16 mouse cellular contexts compared by ENCODE assay signal in genomic region chr17:86559206-86559891, GRCm38 (mm10). TPM values are rescaled to one million over a fixed set of nuclear protein-coding genes. Genes with fewer than 3 reads are reported as not detected.
DNase-seq lines count a peak whose midpoint lies in the region; ATAC-seq and TF ChIP-seq lines count a peak whose summit lies in the region.
"Had no signal": no experiment of that assay in that cellular context is flagged by ENCODE, and none has a peak within 500 bp of the region (broad histone marks: within the 10 kb centered on the region; RNA-seq: fewer than 3 reads in every experiment).

No protein-coding gene starts in this region.

- H3K4me3 ChIP-seq in CH12.LX (replicated peaks in 1 of 3; ENCODE audit: low read depth in 2 of 3, low read length in 2 of 3, poor library complexity in 1 of 3) = peak overlapping the region in 1 of 3 experiments; percentile 13
- no peak overlapping the region for H3K4me3 ChIP-seq in kidney, adult 2 months (ENCODE audit: insufficient read depth, low read depth, low read length)
- H3K4me3 ChIP-seq in lung, embryonic 15.5 days = no peak overlapping the region
- no peak overlapping the region for H3K4me3 ChIP-seq in liver, postnatal 0 days (ENCODE audit: low read depth, low read length)
- H3K4me3 ChIP-seq: limb, embryonic 10.5 days; myocyte had no signal

- no peak for TF ChIP-seq EP300 in CH12.LX (IDR thresholded peaks at IDR 0.05; ENCODE audit: low read length)
- no peak for TF ChIP-seq EP300 in liver, postnatal 0 days (IDR thresholded peaks at IDR 0.05; ENCODE audit: low read depth)

- no peak overlapping the region for H3K27ac ChIP-seq in CH12.LX (ENCODE audit: insufficient read depth, low read depth)
- H3K27ac ChIP-seq in kidney, adult 2 months (ENCODE audit: insufficient read depth, low read depth, low read length) = peak overlapping the region; percentile 43; the same call in 1 of the 2 replicates
- no peak overlapping the region for H3K27ac ChIP-seq in lung, embryonic 15.5 days
- no peak overlapping the region for H3K27ac ChIP-seq in liver, postnatal 0 days (ENCODE audit: low read depth)
- H3K27ac ChIP-seq: limb, embryonic 10.5 days; macrophage had no signal

- no peak overlapping the region for H3K4me2 ChIP-seq in CH12.LX (ENCODE audit: insufficient read depth, low read depth, poor library complexity, severe bottlenecking)
- H3K4me2 ChIP-seq in lung, embryonic 15.5 days = peak overlapping the region; percentile 6; the same call in 1 of the 2 replicates
- H3K4me2 ChIP-seq in liver, postnatal 0 days (ENCODE audit: low read depth, low read length) = no peak overlapping the region

- H3K4me1 ChIP-seq in CH12.LX (ENCODE audit: control insufficient read depth in 1 of 2, insufficient read depth in 2 of 2) = peaks cover 0 to 4% of the 10 kb centered on the region in 2 experiments; a peak in 2 of 4 replicates
- H3K4me1 ChIP-seq in kidney, adult 2 months (ENCODE audit: control insufficient read depth, insufficient read depth, low read length) = peaks cover 4% of the 10 kb centered on the region
- H3K4me1 ChIP-seq in lung, embryonic 15.5 days = peaks cover 7% of the 10 kb centered on the region
- peaks cover 2% of the 10 kb centered on the region; the same call in 1 of the 2 replicates for H3K4me1 ChIP-seq in liver, postnatal 0 days (ENCODE audit: insufficient read depth)

- no peaks in the 10 kb centered on the region for H3K27me3 ChIP-seq in CH12.LX (replicated peaks)
- no peaks in the 10 kb centered on the region for H3K27me3 ChIP-seq in kidney, adult 2 months (replicated peaks; ENCODE audit: control insufficient read depth, insufficient read depth, low read length)
- H3K27me3 ChIP-seq in lung, embryonic 15.5 days = no peaks in the 10 kb centered on the region
- H3K27me3 ChIP-seq in liver, postnatal 0 days (ENCODE audit: insufficient read depth, low read length) = no peaks in the 10 kb centered on the region

- ATAC-seq in lung, embryonic 15.5 days (ENCODE audit: borderline replicate concordance, extremely low read depth, low FRiP score, low TSS enrichment) = peak; percentile 42; the same call in 1 of the 2 replicates
- no peak for ATAC-seq in liver, postnatal 0 days
- ATAC-seq: forebrain, postnatal 0 days had no signal

- no peaks in the 10 kb centered on the region for H3K79me2 ChIP-seq in CH12.LX (replicated peaks; ENCODE audit: control insufficient read depth, extremely low read depth, insufficient read depth, poor library complexity, severe bottlenecking)

- in situ Hi-C loops in CH12.LX (cut with MboI; ENCODE audit: low pct_ligation_motif_present, low pct_unique_long_range_greater_than_20kb, low sequenced_read_pairs) = no loop called here

- WGBS in kidney, adult 2 months = 51% methylated on average over 15 of the region's 15 CpGs
- 56% methylated on average over 15 of the region's 15 CpGs for WGBS in lung, embryonic 15.5 days
- 61% methylated on average over 15 of the region's 15 CpGs for WGBS in liver, postnatal 0 days (ENCODE audit: insufficient replicate concordance)

- DNase-seq in CH12.LX (ENCODE audit: extremely low read depth) (no peak), ES-CJ7 (ENCODE audit: low read depth, low spot score) (peak; percentile 14)
- peak; percentile 82 for DNase-seq in kidney, adult 2 months
- DNase-seq in cerebellum, adult 8-10 months = no peak
- no peak for DNase-seq in cerebellum, adult 9-11 months
- DNase-seq in ovary, postnatal 10 days (ENCODE audit: low spot score) = no peak
- no peak for DNase-seq in liver, postnatal 0 days
- DNase-seq: cerebellum, adult 18-20 months; forebrain, postnatal 0 days had no signal

- no peak for TF ChIP-seq POLR2A in CH12.LX (IDR thresholded peaks at IDR 0.05; ENCODE audit: low read depth, low read length)
- no peak for TF ChIP-seq POLR2A in kidney, adult 2 months (IDR thresholded peaks at IDR 0.05; ENCODE audit: low read depth, low read length)

- H3K36me3 ChIP-seq in CH12.LX (replicated peaks in 1 of 2; ENCODE audit: control insufficient read depth in 1 of 2, insufficient read depth in 1 of 2, low read length in 1 of 2) = peaks cover 6 to 54% of the 10 kb centered on the region in 2 experiments
- H3K36me3 ChIP-seq in kidney, adult 2 months (ENCODE audit: control insufficient read depth, insufficient read depth, low read length) = no peaks in the 10 kb centered on the region
- H3K36me3 ChIP-seq in lung, embryonic 15.5 days = no peaks in the 10 kb centered on the region
- H3K36me3 ChIP-seq in liver, postnatal 0 days (replicated peaks; ENCODE audit: insufficient read depth, low read length) = no peaks in the 10 kb centered on the region
- H3K36me3 ChIP-seq: limb, embryonic 10.5 days had no signal

- no peak overlapping the region for H3K9ac ChIP-seq in CH12.LX (ENCODE audit: insufficient read depth, low read depth)
- H3K9ac ChIP-seq in lung, embryonic 15.5 days = no peak overlapping the region
- no peak overlapping the region for H3K9ac ChIP-seq in liver, postnatal 0 days (replicated peaks)
- H3K9ac ChIP-seq: forebrain, postnatal 0 days had no signal

- TF ChIP-seq RAD21 in CH12.LX (IDR thresholded peaks at IDR 0.05; ENCODE audit: low read depth, low read length) = no peak

- no peak for TF ChIP-seq CTCF in CH12.LX (conservative IDR thresholded peaks at IDR 0.05 in 1 of 2, IDR thresholded peaks at IDR 0.05 in 1 of 2; ENCODE audit: low read depth in 2 of 2, low read length in 2 of 2)
- no peak for TF ChIP-seq CTCF in kidney, adult 2 months (conservative IDR thresholded peaks at IDR 0.05; ENCODE audit: insufficient read depth, insufficient read length, low read depth, low read length)
- no peak for TF ChIP-seq CTCF in liver, postnatal 0 days (IDR thresholded peaks at IDR 0.05; ENCODE audit: low read depth)

- no peaks in the 10 kb centered on the region for H3K9me3 ChIP-seq in CH12.LX (replicated peaks; ENCODE audit: low read length)
- H3K9me3 ChIP-seq in lung, embryonic 15.5 days = no peaks in the 10 kb centered on the region
- no peaks in the 10 kb centered on the region for H3K9me3 ChIP-seq in liver, postnatal 0 days (ENCODE audit: low read length)
- H3K9me3 ChIP-seq: limb, embryonic 10.5 days had no signal

- dilution Hi-C loops in CH12.LX (cut with MboI; ENCODE audit: extremely low pct_ligation_motif_present, extremely low pct_unique_long_range_greater_than_20kb, low sequenced_read_pairs) = no loop called here

TF ChIP-seq in CH12.LX, 34 proteins besides CTCF, POLR2A, EP300 and RAD21:
- TF ChIP-seq MEF2A (IDR thresholded peaks at IDR 0.05; ENCODE audit: borderline replicate concordance, low read depth, low read length) (no peak), ZC3H11A (IDR thresholded peaks at IDR 0.05; ENCODE audit: low read depth, low read length) (no peak), NRF1 (IDR thresholded peaks at IDR 0.05; ENCODE audit: low read depth, low read length) (no peak), ZNF384 (IDR thresholded peaks at IDR 0.05; ENCODE audit: low read depth, low read length) (peak; percentile 41)

RNA-seq across cellular contexts. Expression of gene Gm10309, which starts 54.3 kb away (rescaled TPM):
- total RNA-seq in CH12.LX (2012; rRNA removed) (0.17 and 0.25 TPM in 2 replicates), CH12.LX (2014; rRNA removed) (not detected in 2 replicates)
- 0.20 and 0.53 TPM in 2 replicates for polyA plus RNA-seq in CH12.LX (2012; ENCODE audit: insufficient read length, low read depth)
- 0.08 and 0.13 TPM in 2 replicates for polyA plus RNA-seq in kidney, adult 2 months (2012; rRNA removed)
- polyA plus RNA-seq in lung, embryonic 15.5 days (2015; fragmentation: Nextera tagmentation; extraction: Ambion mirVana) = 0.25 and 0.40 TPM in 2 replicates
- polyA plus RNA-seq in liver, postnatal 0 days (2015; fragmentation: Nextera tagmentation; extraction: Ambion mirVana) = 0.05 TPM in 1 of 2 replicates, not detected in the other
- total RNA-seq: ES-E14; forebrain, postnatal 0 days; granulocyte monocyte progenitor cell, adult 5-6 weeks; hematopoietic stem cell, adult 5-6 weeks had no signal
- polyA plus RNA-seq: macrophage had no signal

Comparison
In these comparisons a context has a peak if more than half of its experiments do, and no peak if none do; other contexts are left out.
1. DNase-seq: peak in ES-CJ7 (single experiment) and kidney, adult 2 months (single experiment); none in CH12.LX (single experiment), cerebellum, adult 8-10 months (single experiment), cerebellum, adult 9-11 months (single experiment), ovary, postnatal 10 days (single experiment) and liver, postnatal 0 days (single experiment).